Mouse (Mus musculus) embryonic facial prominence, embryonic 15.5 days (tissue): ENCODE measurements around the gene Fam170b. TPM values are rescaled to one million over a fixed set of nuclear protein-coding genes. Genes with fewer than 3 reads are reported as not detected.

Source experiments
- ATAC-seq: fragments of 200-750 bp; cut with Nextera tagmentation; 2 replicates; pipeline ENCODE4 v1.8.0; 2017; ENCODE audit warnings: low read depth, moderate TSS enrichment; ENCODE audit not compliant: insufficient number of reproducible peaks, low FRiP score, low TSS enrichment
- H3K27ac ChIP-seq: fragments of 300-500 bp; sonication (generic); replicated peaks from 2 replicates; pipeline ENCODE4 v1.5.1; 2015; ENCODE audit warnings: mild to moderate bottlenecking, inconsistent platforms
- H3K27me3 ChIP-seq: fragments of 300-500 bp; sonication (generic); 2 replicates; pipeline ENCODE4 v1.6.1; 2015; ENCODE audit warnings: inconsistent platforms
- H3K36me3 ChIP-seq: fragments of 300-500 bp; sonication (generic); 2 replicates; pipeline ENCODE4 v1.6.1; 2015; ENCODE audit warnings: mild to moderate bottlenecking, inconsistent platforms
- H3K4me1 ChIP-seq: fragments of 300-500 bp; sonication (generic); 2 replicates; pipeline ENCODE4 v1.6.1; 2015; ENCODE audit warnings: inconsistent platforms
- H3K4me2 ChIP-seq: fragments of 300-500 bp; sonication (generic); replicated peaks from 2 replicates; pipeline ENCODE4 v1.6.1; 2015; ENCODE audit warnings: mild to moderate bottlenecking, inconsistent platforms
- H3K4me3 ChIP-seq: fragments of 300-500 bp; sonication (generic); replicated peaks from 2 replicates; pipeline ENCODE4 v1.5.1; 2015; ENCODE audit warnings: mild to moderate bottlenecking, inconsistent platforms
- H3K9ac ChIP-seq: fragments of 300-500 bp; sonication (generic); 2 replicates; pipeline ENCODE4 v1.6.1; 2015; ENCODE audit warnings: inconsistent platforms
- H3K9me3 ChIP-seq: fragments of 300-500 bp; sonication (generic); replicated peaks from 2 replicates; pipeline ENCODE4 v1.6.1; 2016; ENCODE audit warnings: inconsistent platforms
- WGBS: fragments of 180-500 bp; shearing (Covaris S2); methylation state at CpG from one replicate; pipeline ENCODE4 v1.1.7; 2015; 5-methylcytosine and 5-hydroxymethylcytosine counted together
- polyA plus RNA-seq: library from polyadenylated mRNA; unstranded; fragments of >200 nt; fragmentation: Nextera tagmentation; extraction: Ambion mirVana; gene quantifications from 2 replicates; pipeline ENCODE4 v1.2.1, GENCODE M21; 2015

Fam170b gene
- polyA plus RNA-seq, 1 experiment from 2014 or later: 0.19 TPM

DNA sequence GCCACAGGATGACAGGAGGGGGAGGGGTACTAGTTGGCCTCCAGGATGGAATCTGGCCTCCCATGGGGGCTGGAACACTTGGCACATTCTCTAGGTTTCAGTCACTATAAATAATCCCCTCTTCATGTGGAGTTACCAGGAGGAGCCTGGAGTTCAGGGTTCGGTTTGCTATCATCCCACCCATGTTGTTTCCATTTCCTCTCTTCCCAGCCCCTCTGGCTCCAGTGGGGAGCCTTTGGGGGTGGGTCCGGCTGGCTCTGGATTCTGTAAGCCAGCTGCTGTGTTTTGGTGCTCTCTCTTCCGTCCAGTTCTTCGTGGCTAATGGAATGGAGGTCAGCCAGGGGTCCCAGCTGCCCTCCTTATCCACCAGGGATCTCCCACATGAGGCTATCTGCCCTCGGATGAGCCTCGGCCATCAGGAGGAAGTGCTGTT lies 27.4 kb downstream of the Fam170b start:
- H3K9me3 ChIP-seq: no peaks in the 10 kb centered on the region
- ATAC-seq: peak; percentile 44
- H3K4me2 ChIP-seq: 0 out of 2 replicates have a peak overlapping the region, but pooled peaks have one; percentile 8
- no peak overlapping the region for H3K9ac ChIP-seq
- H3K27me3 ChIP-seq: no peaks in the 10 kb centered on the region
- H3K4me1 ChIP-seq: peaks cover 48% of the 10 kb centered on the region
- H3K4me3 ChIP-seq: no peak overlapping the region
- H3K27ac ChIP-seq: peak overlapping the region; percentile 58; the same call in 1 of the 2 replicates
- WGBS: 22% methylated on average over 6 of the region's 6 CpGs
- no peaks in the 10 kb centered on the region for H3K36me3 ChIP-seq

DNA sequence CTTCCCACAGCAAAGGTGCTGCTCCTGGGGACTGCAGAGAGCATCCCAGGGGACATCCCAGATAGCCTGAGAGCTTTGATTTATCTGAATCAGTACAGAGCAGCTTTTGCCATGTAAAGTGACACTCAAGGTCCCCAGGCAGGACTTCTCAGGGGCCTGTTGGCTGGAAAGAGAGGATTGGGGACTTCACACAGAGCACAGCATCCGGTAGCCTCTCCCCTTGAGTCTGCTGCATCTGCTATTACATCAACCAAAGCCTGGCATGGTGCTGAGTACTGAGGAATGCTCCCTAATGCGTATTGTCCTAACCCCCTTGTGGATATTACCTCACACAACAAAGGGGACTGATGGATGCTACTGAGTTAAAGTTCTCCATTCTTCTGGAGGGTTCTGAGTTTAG lies 27.9 kb downstream of the Fam170b start:
- H3K27ac ChIP-seq: peak overlapping the region; percentile 58; the same call in 1 of the 2 replicates
- ATAC-seq: no peak
- no peaks in the 10 kb centered on the region for H3K27me3 ChIP-seq
- no peaks in the 10 kb centered on the region for H3K36me3 ChIP-seq
- H3K4me1 ChIP-seq: peaks cover 48% of the 10 kb centered on the region
- 0 out of 2 replicates have a peak overlapping the region, but pooled peaks have one; percentile 8 for H3K4me2 ChIP-seq
- no peaks in the 10 kb centered on the region for H3K9me3 ChIP-seq
- no peak overlapping the region for H3K4me3 ChIP-seq
- 41% methylated on average over 2 of the region's 2 CpGs for WGBS
- no peak overlapping the region for H3K9ac ChIP-seq

DNA sequence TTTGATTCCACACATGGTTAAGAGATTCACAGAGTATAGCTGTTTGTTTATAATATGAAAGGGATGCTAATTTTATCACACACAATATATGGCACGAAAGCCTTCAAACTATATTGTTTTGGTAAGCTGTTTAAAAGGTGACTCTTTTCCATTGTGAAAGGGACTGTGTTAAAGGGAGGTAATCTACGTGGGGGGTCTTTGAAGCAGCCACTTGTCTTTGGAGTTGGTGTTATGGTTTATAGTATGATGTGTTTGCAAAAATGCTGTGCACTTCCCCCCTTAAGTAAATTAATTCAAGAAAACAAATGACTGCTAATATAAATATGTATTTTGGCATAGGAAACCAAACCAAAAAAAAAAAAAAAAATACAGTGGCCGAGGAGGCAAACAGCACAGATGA lies 31.6 kb downstream of the Fam170b start:
- no peak overlapping the region for H3K27ac ChIP-seq
- 84% methylated on average over 3 of the region's 3 CpGs for WGBS

DNA sequence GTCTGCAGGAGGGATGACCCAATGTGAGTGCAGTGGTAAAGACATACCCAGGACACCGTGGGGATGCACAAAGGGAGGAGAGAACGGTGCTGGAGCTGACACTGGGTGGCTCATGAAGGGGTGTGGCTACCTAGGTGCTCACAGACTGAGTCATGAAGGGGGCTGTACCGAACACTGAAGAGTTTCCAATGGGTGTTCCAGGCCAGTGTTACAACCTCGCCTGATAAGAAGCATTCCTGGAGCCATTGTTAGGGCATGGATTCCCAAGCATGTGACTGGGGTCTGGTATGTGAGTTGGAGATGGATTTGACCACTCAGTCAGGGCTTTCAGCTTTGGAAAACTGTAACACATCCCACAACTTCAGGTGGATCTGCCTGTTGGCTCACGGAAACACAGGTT lies 38.2 kb downstream of the Fam170b start:
- no peak for ATAC-seq
- Histone ChIP-seq H3K4me3 (no peak overlapping the region), H3K36me3 (no peaks in the 10 kb centered on the region), H3K9me3 (no peaks in the 10 kb centered on the region), H3K9ac (no peak overlapping the region), H3K27ac (no peak overlapping the region), H3K4me2 (no peak overlapping the region), H3K4me1 (0 out of 2 replicates have a peak, but pooled peaks cover 3% of the 10 kb centered on the region), H3K27me3 (no peaks in the 10 kb centered on the region)
- 76% methylated on average over 5 of the region's 5 CpGs for WGBS

More for the DNA sequence above, 31.6 kb downstream of the Fam170b start:
- H3K4me1 ChIP-seq: peaks cover 23% of the 10 kb centered on the region
- H3K27me3 ChIP-seq: no peaks in the 10 kb centered on the region
- H3K36me3 ChIP-seq: no peaks in the 10 kb centered on the region
- H3K9me3 ChIP-seq: no peaks in the 10 kb centered on the region
- H3K9ac ChIP-seq: no peak overlapping the region
- H3K4me3 ChIP-seq: no peak overlapping the region
- ATAC-seq: no peak
- H3K4me2 ChIP-seq: no peak overlapping the region

DNA sequence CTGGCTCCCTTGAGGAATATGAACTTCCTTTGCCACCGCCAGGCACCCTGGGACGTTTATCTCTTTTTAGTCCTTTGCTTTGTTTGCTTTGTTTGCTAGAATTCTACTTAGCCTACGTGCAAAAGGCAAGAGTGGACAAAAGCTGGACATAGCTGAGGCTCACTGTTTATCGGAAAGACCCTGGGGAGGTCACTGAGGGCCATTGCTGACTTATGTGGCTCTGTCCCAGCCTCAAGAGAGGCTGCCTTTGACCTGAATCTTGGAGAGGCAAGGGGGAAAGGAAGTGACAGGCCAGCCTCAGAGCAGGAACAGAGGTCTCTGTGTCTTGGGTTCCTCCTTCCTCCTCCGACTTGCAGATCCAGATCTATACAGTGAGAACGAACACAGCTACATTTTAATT lies 43.8 kb downstream of the Fam170b start:
- H3K27ac ChIP-seq: no peak overlapping the region
- no peaks in the 10 kb centered on the region for H3K9me3 ChIP-seq
- H3K36me3 ChIP-seq: no peaks in the 10 kb centered on the region
- no peaks in the 10 kb centered on the region for H3K27me3 ChIP-seq
- no peaks in the 10 kb centered on the region for H3K4me1 ChIP-seq
- H3K4me3 ChIP-seq: no peak overlapping the region
- H3K9ac ChIP-seq: no peak overlapping the region
- WGBS: 67% methylated on average over 6 of the region's 6 CpGs
- no peak for ATAC-seq
- no peak overlapping the region for H3K4me2 ChIP-seq

DNA sequence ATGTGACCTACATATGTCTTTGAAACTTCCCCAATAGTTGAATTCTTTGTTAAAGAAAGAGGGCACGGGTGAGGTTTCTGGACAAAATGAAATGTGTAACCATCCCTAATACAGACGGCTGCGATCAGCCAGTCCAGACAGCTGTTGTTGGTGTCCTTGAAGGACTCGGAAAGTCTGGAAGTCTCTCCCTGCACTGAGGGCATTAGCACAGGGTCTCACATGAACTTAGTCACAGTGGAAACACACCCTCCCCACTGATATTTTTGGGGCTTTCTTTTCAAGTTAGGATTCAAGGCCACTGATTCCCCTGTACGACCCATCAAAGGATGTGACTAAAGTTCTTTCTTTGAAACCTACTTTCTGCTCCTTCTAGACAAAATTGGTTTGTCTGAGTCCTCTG lies 46.6 kb downstream of the Fam170b start:
- H3K4me1 ChIP-seq: no peaks in the 10 kb centered on the region
- H3K27me3 ChIP-seq: no peaks in the 10 kb centered on the region
- H3K4me3 ChIP-seq: no peak overlapping the region
- ATAC-seq: no peak
- no peak overlapping the region for H3K4me2 ChIP-seq
- H3K36me3 ChIP-seq: no peaks in the 10 kb centered on the region
- WGBS: 72% methylated on average over 5 of the region's 5 CpGs
- no peak overlapping the region for H3K27ac ChIP-seq
- H3K9me3 ChIP-seq: no peaks in the 10 kb centered on the region
- no peak overlapping the region for H3K9ac ChIP-seq

DNA sequence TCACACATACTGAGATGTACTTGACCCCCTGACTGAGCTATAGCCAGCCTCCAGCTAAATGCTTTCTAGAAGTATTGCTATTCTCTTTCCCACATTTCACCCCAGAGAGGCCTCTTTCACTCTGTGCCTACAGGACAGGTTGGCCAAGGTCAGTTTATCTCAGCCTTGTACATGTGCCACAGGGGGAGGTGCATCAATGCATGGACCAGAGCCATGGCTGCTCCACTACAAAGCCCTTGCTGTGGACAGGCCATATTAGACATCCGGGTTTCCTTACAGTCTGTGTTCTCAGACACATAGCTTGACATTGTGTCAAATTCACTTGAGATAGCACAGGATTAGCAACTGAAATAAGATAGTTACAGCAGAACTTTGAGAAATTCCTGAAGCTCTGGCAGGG lies 47.9 kb downstream of the Fam170b start:
- WGBS: 68% methylated on average over 1 of the region's 1 CpGs
- H3K4me3 ChIP-seq: no peak overlapping the region
- H3K27ac ChIP-seq: no peak overlapping the region
- ATAC-seq: no peak
- H3K4me2 ChIP-seq: no peak overlapping the region
- no peaks in the 10 kb centered on the region for H3K4me1 ChIP-seq
- no peaks in the 10 kb centered on the region for H3K9me3 ChIP-seq
- H3K27me3 ChIP-seq: no peaks in the 10 kb centered on the region
- H3K36me3 ChIP-seq: no peaks in the 10 kb centered on the region
- H3K9ac ChIP-seq: no peak overlapping the region

Other genes starting within 250 kb of the Fam170b start
- gene Prrxl1, start 234.6 kb upstream of the Fam170b start, polyA plus RNA-seq: 1.5 and 2.1 TPM in 2 replicates
- gene 3425401B19Rik, start 148.7 kb upstream of the Fam170b start, polyA plus RNA-seq: 2.1 and 3.7 TPM in 2 replicates
- 0.60 and 0.68 TPM in 2 replicates for gene Tmem273, start 48.0 kb upstream of the Fam170b start, polyA plus RNA-seq
- 37.3 and 44.0 TPM in 2 replicates for gene Vstm4, start 22.8 kb downstream of the Fam170b start, polyA plus RNA-seq
- 1.2 and 1.4 TPM in 2 replicates for gene Lrrc18, start 157.4 kb downstream of the Fam170b start, polyA plus RNA-seq